Comparison of ENCODE assay signal across 1 mouse cellular context in the genomic region with DNA sequence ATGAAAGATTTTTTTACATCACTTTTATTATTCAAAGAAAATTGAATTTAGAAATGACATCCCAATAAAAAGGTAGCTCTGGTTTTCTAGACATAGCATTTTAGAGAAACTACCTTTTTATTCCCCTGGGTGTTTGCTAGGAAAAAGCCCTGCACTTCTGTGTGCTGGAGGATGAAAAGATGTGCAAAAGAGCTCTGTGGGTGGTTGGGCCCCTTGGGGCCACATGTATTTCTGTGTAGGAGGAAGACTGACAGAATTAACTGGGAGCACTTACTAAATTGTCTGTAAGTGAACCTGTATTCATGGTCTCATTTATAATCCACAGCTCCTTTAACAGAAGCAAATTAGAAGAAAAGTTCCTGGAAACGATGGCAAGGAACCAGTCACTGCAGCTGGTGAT.
TF ChIP-seq lines count a peak whose summit lies in the region.

No protein-coding gene starts in this region.

TF ChIP-seq in CH12.LX, 34 proteins besides CTCF, POLR2A, EP300 and RAD21 (continued from another document):
- no peak for TF ChIP-seq USF2 (conservative IDR thresholded peaks at IDR 0.05; ENCODE audit: low read depth, low read length)
- TF ChIP-seq MEF2A (IDR thresholded peaks at IDR 0.05; ENCODE audit: borderline replicate concordance, low read depth, low read length): 0 out of 2 replicates have a peak, but pooled peaks have one; percentile 32
- TF ChIP-seq IRF4 (IDR thresholded peaks at IDR 0.05; ENCODE audit: low read depth, low read length): 0 out of 2 replicates have a peak, but pooled peaks have one; percentile 8
- no peak for TF ChIP-seq GABPA (IDR thresholded peaks at IDR 0.05; ENCODE audit: insufficient replicate concordance, low read depth, low read length)
